Mouse (Mus musculus): ENCODE measurements at regions not wholly inside any gene's neighbourhood (a gene's known extent, or its start where the extent isn't known, plus 50 kb on each side); places are given as distances from the start of the nearest gene placed in this dataset.

- Histone ChIP-seq H3K4me1 (replicated peaks; ENCODE audit: control insufficient read depth, insufficient read depth, low read length) (no peaks in the 10 kb centered on the region), H3K4me2 (ENCODE audit: low read depth, low read length, severe bottlenecking) (no peak overlapping the region), H3K36me3 (ENCODE audit: control insufficient read depth, insufficient read depth, low read length) (no peaks in the 10 kb centered on the region), H3K27me3 (ENCODE audit: control insufficient read depth, insufficient read depth, low read length) (no peaks in the 10 kb centered on the region), H3K27ac (ENCODE audit: low read depth, low read length) (no peak overlapping the region), H3K4me3 (ENCODE audit: low read depth, low read length) (no peak overlapping the region), H3K9me3 (ENCODE audit: control insufficient read depth, low read length) (no peaks in the 10 kb centered on the region), H3K9ac (ENCODE audit: low read length) (no peak overlapping the region)
- 67% methylated on average over 2 of the region's 2 CpGs for WGBS
- DNase-seq (ENCODE audit: low spot score) (no peak), ATAC-seq (replicated peaks; ENCODE audit: low FRiP score) (no peak)
Observed at GRCm38 (mm10) chr9:33475106-33475505, 839.1 kb downstream of the Ets1 start.

- DNase-seq (ENCODE audit: low spot score) = no peak
- 70% methylated on average over 5 of the region's 5 CpGs for WGBS
- Histone ChIP-seq H3K36me3 (ENCODE audit: control insufficient read depth, insufficient read depth, low read length) (no peaks in the 10 kb centered on the region), H3K4me3 (ENCODE audit: low read depth, low read length) (no peak overlapping the region), H3K4me1 (replicated peaks; ENCODE audit: control insufficient read depth, insufficient read depth, low read length) (no peaks in the 10 kb centered on the region), H3K4me2 (ENCODE audit: low read depth, low read length, severe bottlenecking) (no peak overlapping the region), H3K9ac (ENCODE audit: low read length) (no peak overlapping the region), H3K27ac (ENCODE audit: low read depth, low read length) (no peak overlapping the region), H3K9me3 (ENCODE audit: control insufficient read depth, low read length) (no peaks in the 10 kb centered on the region), H3K27me3 (ENCODE audit: control insufficient read depth, insufficient read depth, low read length) (no peaks in the 10 kb centered on the region)
- no peak for ATAC-seq (replicated peaks; ENCODE audit: low FRiP score)
Observed at GRCm38 (mm10) chr9:33482845-33483540, 847.0 kb downstream of the Ets1 start.

GRCm38 (mm10) chr9:33483541-33483846 is 847.5 kb downstream of the Ets1 start:
- Histone ChIP-seq H3K4me1 (replicated peaks; ENCODE audit: control insufficient read depth, insufficient read depth, low read length) (no peaks in the 10 kb centered on the region), H3K27me3 (ENCODE audit: control insufficient read depth, insufficient read depth, low read length) (no peaks in the 10 kb centered on the region), H3K36me3 (ENCODE audit: control insufficient read depth, insufficient read depth, low read length) (no peaks in the 10 kb centered on the region), H3K9ac (ENCODE audit: low read length) (no peak overlapping the region), H3K4me3 (ENCODE audit: low read depth, low read length) (no peak overlapping the region), H3K4me2 (ENCODE audit: low read depth, low read length, severe bottlenecking) (no peak overlapping the region), H3K9me3 (ENCODE audit: control insufficient read depth, low read length) (no peaks in the 10 kb centered on the region), H3K27ac (ENCODE audit: low read depth, low read length) (no peak overlapping the region)
- DNase-seq (ENCODE audit: low spot score) = no peak
- no peak for ATAC-seq (replicated peaks; ENCODE audit: low FRiP score)
- 91% methylated on average over 2 of the region's 2 CpGs for WGBS

GRCm38 (mm10) chr9:33533101-33533810 is 897.2 kb downstream of the Ets1 start:
- Histone ChIP-seq H3K4me2 (ENCODE audit: low read depth, low read length, severe bottlenecking) (no peak overlapping the region), H3K27me3 (ENCODE audit: control insufficient read depth, insufficient read depth, low read length) (no peaks in the 10 kb centered on the region), H3K9me3 (ENCODE audit: control insufficient read depth, low read length) (no peaks in the 10 kb centered on the region), H3K9ac (ENCODE audit: low read length) (no peak overlapping the region), H3K36me3 (ENCODE audit: control insufficient read depth, insufficient read depth, low read length) (no peaks in the 10 kb centered on the region), H3K4me1 (replicated peaks; ENCODE audit: control insufficient read depth, insufficient read depth, low read length) (no peaks in the 10 kb centered on the region), H3K4me3 (ENCODE audit: low read depth, low read length) (no peak overlapping the region), H3K27ac (ENCODE audit: low read depth, low read length) (no peak overlapping the region)
- DNase-seq (ENCODE audit: low spot score) (no peak), ATAC-seq (replicated peaks; ENCODE audit: low FRiP score) (no peak)
- 89% methylated on average over 1 of the region's 1 CpGs for WGBS

- no peaks in the 10 kb centered on the region for H3K4me1 ChIP-seq (replicated peaks; ENCODE audit: control insufficient read depth, insufficient read depth, low read length)
- no peak overlapping the region for H3K4me2 ChIP-seq (ENCODE audit: low read depth, low read length, severe bottlenecking)
- no peak overlapping the region for H3K27ac ChIP-seq (ENCODE audit: low read depth, low read length)
- no peak for DNase-seq (ENCODE audit: low spot score)
- no peak overlapping the region for H3K9ac ChIP-seq (ENCODE audit: low read length)
- 79% methylated on average over 5 of the region's 5 CpGs for WGBS
- no peaks in the 10 kb centered on the region for H3K9me3 ChIP-seq (ENCODE audit: control insufficient read depth, low read length)
- no peaks in the 10 kb centered on the region for H3K27me3 ChIP-seq (ENCODE audit: control insufficient read depth, insufficient read depth, low read length)
- no peak for ATAC-seq (replicated peaks; ENCODE audit: low FRiP score)
- H3K4me3 ChIP-seq (ENCODE audit: low read depth, low read length) = no peak overlapping the region
- H3K36me3 ChIP-seq (ENCODE audit: control insufficient read depth, insufficient read depth, low read length) = no peaks in the 10 kb centered on the region
Observed at GRCm38 (mm10) chr9:33543301-33543700, 907.3 kb downstream of the Ets1 start.

- no peak overlapping the region for H3K4me2 ChIP-seq (ENCODE audit: low read depth, low read length, severe bottlenecking)
- H3K9ac ChIP-seq (ENCODE audit: low read length) = no peak overlapping the region
- 82% methylated on average over 4 of the region's 4 CpGs for WGBS
- no peak overlapping the region for H3K4me3 ChIP-seq (ENCODE audit: low read depth, low read length)
- no peaks in the 10 kb centered on the region for H3K27me3 ChIP-seq (ENCODE audit: control insufficient read depth, insufficient read depth, low read length)
- H3K27ac ChIP-seq (ENCODE audit: low read depth, low read length) = no peak overlapping the region
- no peaks in the 10 kb centered on the region for H3K9me3 ChIP-seq (ENCODE audit: control insufficient read depth, low read length)
- no peak for ATAC-seq (replicated peaks; ENCODE audit: low FRiP score)
- no peaks in the 10 kb centered on the region for H3K4me1 ChIP-seq (replicated peaks; ENCODE audit: control insufficient read depth, insufficient read depth, low read length)
- no peak for DNase-seq (ENCODE audit: low spot score)
- no peaks in the 10 kb centered on the region for H3K36me3 ChIP-seq (ENCODE audit: control insufficient read depth, insufficient read depth, low read length)
Observed at GRCm38 (mm10) chr9:33546126-33546737, 910.2 kb downstream of the Ets1 start.

- ATAC-seq (replicated peaks; ENCODE audit: low FRiP score) (no peak), DNase-seq (ENCODE audit: low spot score) (no peak)
- no peak overlapping the region for H3K27ac ChIP-seq (ENCODE audit: low read depth, low read length)
- no peaks in the 10 kb centered on the region for H3K36me3 ChIP-seq (ENCODE audit: control insufficient read depth, insufficient read depth, low read length)
- WGBS = 90% methylated on average over 5 of the region's 5 CpGs
- no peaks in the 10 kb centered on the region for H3K9me3 ChIP-seq (ENCODE audit: control insufficient read depth, low read length)
- no peak overlapping the region for H3K4me3 ChIP-seq (ENCODE audit: low read depth, low read length)
- no peaks in the 10 kb centered on the region for H3K27me3 ChIP-seq (ENCODE audit: control insufficient read depth, insufficient read depth, low read length)
- H3K4me1 ChIP-seq (replicated peaks; ENCODE audit: control insufficient read depth, insufficient read depth, low read length) = no peaks in the 10 kb centered on the region
- H3K4me2 ChIP-seq (ENCODE audit: low read depth, low read length, severe bottlenecking) = no peak overlapping the region
- H3K9ac ChIP-seq (ENCODE audit: low read length) = no peak overlapping the region
Observed at GRCm38 (mm10) chr9:33549395-33549794, 913.4 kb downstream of the Ets1 start.

- no peak overlapping the region for H3K4me2 ChIP-seq (ENCODE audit: low read depth, low read length, severe bottlenecking)
- H3K27ac ChIP-seq (ENCODE audit: low read depth, low read length) = no peak overlapping the region
- WGBS = 90% methylated on average over 2 of the region's 2 CpGs
- no peaks in the 10 kb centered on the region for H3K27me3 ChIP-seq (ENCODE audit: control insufficient read depth, insufficient read depth, low read length)
- H3K9ac ChIP-seq (ENCODE audit: low read length) = no peak overlapping the region
- DNase-seq (ENCODE audit: low spot score) (no peak), ATAC-seq (replicated peaks; ENCODE audit: low FRiP score) (no peak)
- no peaks in the 10 kb centered on the region for H3K9me3 ChIP-seq (ENCODE audit: control insufficient read depth, low read length)
- no peak overlapping the region for H3K4me3 ChIP-seq (ENCODE audit: low read depth, low read length)
- H3K36me3 ChIP-seq (ENCODE audit: control insufficient read depth, insufficient read depth, low read length) = no peaks in the 10 kb centered on the region
- no peaks in the 10 kb centered on the region for H3K4me1 ChIP-seq (replicated peaks; ENCODE audit: control insufficient read depth, insufficient read depth, low read length)
Observed at GRCm38 (mm10) chr9:33571990-33572389, 913.7 kb upstream of the Kirrel3 start.

- Histone ChIP-seq H3K4me2 (ENCODE audit: low read depth, low read length, severe bottlenecking) (no peak overlapping the region), H3K4me1 (replicated peaks; ENCODE audit: control insufficient read depth, insufficient read depth, low read length) (no peaks in the 10 kb centered on the region), H3K9me3 (ENCODE audit: control insufficient read depth, low read length) (no peaks in the 10 kb centered on the region), H3K9ac (ENCODE audit: low read length) (no peak overlapping the region), H3K36me3 (ENCODE audit: control insufficient read depth, insufficient read depth, low read length) (no peaks in the 10 kb centered on the region), H3K4me3 (ENCODE audit: low read depth, low read length) (no peak overlapping the region), H3K27ac (ENCODE audit: low read depth, low read length) (no peak overlapping the region), H3K27me3 (ENCODE audit: control insufficient read depth, insufficient read depth, low read length) (no peaks in the 10 kb centered on the region)
- 80% methylated on average over 1 of the region's 1 CpGs for WGBS
- DNase-seq (ENCODE audit: low spot score) (no peak), ATAC-seq (replicated peaks; ENCODE audit: low FRiP score) (no peak)
Observed at GRCm38 (mm10) chr9:33611511-33611910, 874.2 kb upstream of the Kirrel3 start.
